Comparison of ENCODE assay signal across 25 mouse cellular contexts in the genomic region with DNA sequence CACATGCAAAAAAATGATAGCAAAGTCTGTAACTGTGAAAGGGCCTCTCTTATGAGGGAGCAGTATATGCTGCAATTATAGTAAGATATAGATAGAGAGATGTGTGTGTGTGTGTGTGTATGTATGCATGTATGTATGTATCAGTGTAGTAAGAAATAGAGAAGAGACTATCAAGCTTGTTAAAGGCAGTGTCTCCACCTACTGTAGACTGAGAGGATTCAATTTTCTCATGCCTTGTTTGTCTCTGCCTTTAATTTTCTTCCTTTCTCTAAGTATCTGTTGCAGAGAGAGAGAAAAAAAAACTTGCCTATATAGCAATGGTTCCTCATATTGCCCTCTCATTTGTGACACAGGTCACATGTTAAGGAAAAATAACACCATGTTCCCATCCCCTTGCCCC.
"Had no signal": no experiment of that assay in that cellular context is flagged by ENCODE, and none has a peak within 500 bp of the region (broad histone marks: within the 10 kb centered on the region; RNA-seq: fewer than 3 reads in every experiment).

No protein-coding gene starts in this region.

- H3K27me3 ChIP-seq: heart, embryonic 12.5 days; hindbrain, embryonic 13.5 days; hindbrain, embryonic 15.5 days; intestine, embryonic 15.5 days; limb, embryonic 12.5 days; liver, embryonic 13.5 days had no signal

- H3K4me3 ChIP-seq: gastrocnemius, adult 2 months; heart, embryonic 10.5 days; heart, embryonic 12.5 days; hindbrain, embryonic 10.5 days; hindbrain, embryonic 13.5 days; hindbrain, embryonic 15.5 days; intestine, embryonic 15.5 days; limb, embryonic 10.5 days; limb, embryonic 12.5 days; liver, embryonic 13.5 days had no signal

- H3K4me1 ChIP-seq: heart, embryonic 10.5 days; heart, embryonic 12.5 days; hindbrain, embryonic 13.5 days; hindbrain, embryonic 15.5 days; intestine, embryonic 15.5 days; liver, embryonic 13.5 days had no signal

- H3K9ac ChIP-seq: heart, embryonic 12.5 days; hindbrain, embryonic 13.5 days; hindbrain, embryonic 15.5 days; intestine, embryonic 15.5 days; limb, embryonic 12.5 days; liver, embryonic 13.5 days had no signal

- H3K9me3 ChIP-seq: heart, embryonic 10.5 days; heart, embryonic 12.5 days; hindbrain, embryonic 10.5 days; hindbrain, embryonic 13.5 days; hindbrain, embryonic 15.5 days; intestine, embryonic 15.5 days; limb, embryonic 10.5 days; limb, embryonic 12.5 days; liver, embryonic 13.5 days had no signal

- DNase-seq: gastrocnemius, adult 2 months; gastrocnemius, postnatal 10 days; gastrocnemius, postnatal 25 days; heart, adult 18-20 months; heart, postnatal 10 days; heart, postnatal 4 days; kidney, adult 18-20 months; kidney, adult 8-10 months; kidney, postnatal 10 days; kidney, postnatal 25 days; kidney, postnatal 4 days; layer of hippocampus, adult 9-11 months; liver; liver, embryonic 13.5 days had no signal

- ATAC-seq: inflammation-experienced regulatory T-cells, adult 6 months; intestine, embryonic 15.5 days; intestine, postnatal 0 days had no signal

- H3K27ac ChIP-seq: gastrocnemius, adult 2 months; heart, embryonic 10.5 days; hindbrain, embryonic 10.5 days; hindbrain, embryonic 13.5 days; hindbrain, embryonic 15.5 days; intestine, embryonic 15.5 days; limb, embryonic 10.5 days; limb, embryonic 12.5 days; liver, embryonic 13.5 days had no signal

- H3K36me3 ChIP-seq: heart, embryonic 10.5 days; heart, embryonic 12.5 days; hindbrain, embryonic 10.5 days; hindbrain, embryonic 13.5 days; hindbrain, embryonic 15.5 days; intestine, embryonic 15.5 days; limb, embryonic 10.5 days; limb, embryonic 12.5 days; liver, embryonic 13.5 days had no signal

- H3K4me2 ChIP-seq: heart, embryonic 12.5 days; hindbrain, embryonic 13.5 days; hindbrain, embryonic 15.5 days; intestine, embryonic 15.5 days; limb, embryonic 12.5 days; liver, embryonic 11.5 days; liver, embryonic 13.5 days had no signal
